Mouse (Mus musculus) spleen, adult 12 weeks (tissue): ENCODE measurements around the gene Brat1.
A peak's percentile ranks its signal among the peaks of the same experiment; 100 is the strongest.

Experiments used
- DNase-seq: peaks from one replicate; pipeline ENCODE4 v3.0.0; 2022; ENCODE audit warnings: low spot score

The Brat1 gene

GRCm38 (mm10) chr5:140748425-140748824 lies 43.6 kb downstream of the Brat1 start:
- no peak for DNase-seq

GRCm38 (mm10) chr5:140749062-140749875 lies 44.5 kb downstream of the Brat1 start:
- DNase-seq = peak; percentile 48

- no peak for DNase-seq
Observed at GRCm38 (mm10) chr5:140750925-140751324, 46.1 kb downstream of the Brat1 start.

GRCm38 (mm10) chr5:140752041-140752440 lies 47.2 kb downstream of the Brat1 start:
- DNase-seq = no peak

GRCm38 (mm10) chr5:140752639-140753038 lies 47.8 kb downstream of the Brat1 start:
- no peak for DNase-seq

GRCm38 (mm10) chr5:140753223-140753622 lies 48.4 kb downstream of the Brat1 start:
- DNase-seq = no peak

- DNase-seq = no peak
Observed at GRCm38 (mm10) chr5:140758864-140759263, 54.1 kb downstream of the Brat1 start.

GRCm38 (mm10) chr5:140762540-140762939 lies 57.7 kb downstream of the Brat1 start:
- DNase-seq = no peak

- no peak for DNase-seq
Observed at GRCm38 (mm10) chr5:140764921-140765613, 60.3 kb downstream of the Brat1 start.

- DNase-seq = no peak
Observed at GRCm38 (mm10) chr5:140766566-140766965, 61.8 kb downstream of the Brat1 start.

GRCm38 (mm10) chr5:140767704-140768141 lies 62.9 kb downstream of the Brat1 start:
- no peak for DNase-seq

- no peak for DNase-seq
Observed at GRCm38 (mm10) chr5:140768333-140768732, 63.5 kb downstream of the Brat1 start.
